Mouse (Mus musculus): Measurements from ENCODE around the gene Bco2.

The Bco2 gene

GRCm38 (mm10) chr9:50561145-50561917 is 6.3 kb upstream of the Bco2 start, which contains the start of gene Tex12:
Gene Tex12 (minus strand): TSS chr9:50561325.
- DNase-seq (ENCODE audit: low read depth, low spot score): no peak

GRCm38 (mm10) chr9:50554241-50555093 is 514 bp downstream of the Bco2 start, which contains the start of gene Il18:
Gene Il18 (plus strand): TSS chr9:50554827.
- no peak for DNase-seq (ENCODE audit: low read depth, low spot score)

GRCm38 (mm10) chr9:50553547-50553946 is 1.4 kb downstream of the Bco2 start:
- no peak for DNase-seq (ENCODE audit: low read depth, low spot score)

GRCm38 (mm10) chr9:50552206-50552605 is 2.8 kb downstream of the Bco2 start:
- DNase-seq (ENCODE audit: low read depth, low spot score): no peak

DNA sequence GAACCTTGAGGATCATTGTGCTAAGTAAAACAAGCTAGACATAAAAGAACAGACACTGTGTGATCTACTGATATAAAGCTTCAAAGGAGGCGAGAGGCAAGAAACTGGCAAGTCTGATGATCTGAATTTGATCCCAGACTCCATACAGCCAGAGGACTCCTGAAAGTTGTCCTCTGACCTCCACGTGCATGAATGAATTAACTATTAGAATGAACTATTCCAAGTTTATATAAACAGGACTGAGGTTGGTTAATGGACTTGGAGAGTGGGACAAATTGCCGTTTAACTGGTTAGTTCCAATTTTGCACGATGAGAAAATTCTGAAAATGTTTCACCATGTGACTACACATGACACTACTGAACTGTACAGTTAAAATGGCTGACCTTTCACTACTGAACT is 6.0 kb downstream of the Bco2 start:
- DNase-seq (ENCODE audit: low read depth, low spot score): no peak

- no peak for DNase-seq (ENCODE audit: low read depth, low spot score)
Observed at GRCm38 (mm10) chr9:50547859-50548478, 7.0 kb downstream of the Bco2 start.

DNA sequence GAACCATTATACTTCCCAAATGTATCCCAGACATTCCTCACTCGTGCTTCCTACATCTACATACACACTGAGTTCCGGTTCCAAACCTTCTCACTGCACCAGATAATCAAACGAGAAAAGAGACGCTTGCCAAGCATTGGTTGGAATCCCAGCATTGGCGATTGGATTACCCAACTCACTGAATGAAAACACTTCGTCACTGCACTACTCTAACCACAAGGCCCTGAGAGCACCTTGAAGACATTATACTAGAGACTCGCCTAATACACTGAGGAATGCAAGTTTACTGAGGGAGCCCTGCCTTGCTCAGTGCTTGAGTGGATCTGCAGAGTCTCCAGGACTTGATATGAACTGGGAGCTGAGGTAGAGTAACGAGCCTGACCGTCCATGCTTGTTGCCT is 12.6 kb downstream of the Bco2 start:
- DNase-seq (ENCODE audit: low read depth, low spot score): no peak

DNA sequence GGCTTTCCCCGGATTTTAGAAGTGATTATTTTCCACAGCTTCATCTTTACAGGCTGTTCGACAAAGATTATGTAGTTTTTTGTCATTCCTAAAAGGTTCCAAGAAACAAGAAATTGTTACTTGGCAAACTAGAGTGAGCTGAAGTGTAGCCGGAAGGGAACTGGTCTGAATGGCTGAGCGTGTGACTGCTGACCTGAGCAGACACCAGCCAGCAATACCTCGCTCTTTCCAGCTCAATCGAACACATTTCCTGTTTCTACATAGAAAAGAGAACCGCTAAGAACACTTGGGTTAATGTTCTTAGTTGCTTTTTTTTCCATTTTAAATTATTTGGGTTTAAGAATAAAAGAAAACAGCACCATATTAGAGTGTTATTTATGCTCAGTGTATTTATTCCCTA is 14.8 kb downstream of the Bco2 start:
- DNase-seq (ENCODE audit: low read depth, low spot score): no peak

DNA sequence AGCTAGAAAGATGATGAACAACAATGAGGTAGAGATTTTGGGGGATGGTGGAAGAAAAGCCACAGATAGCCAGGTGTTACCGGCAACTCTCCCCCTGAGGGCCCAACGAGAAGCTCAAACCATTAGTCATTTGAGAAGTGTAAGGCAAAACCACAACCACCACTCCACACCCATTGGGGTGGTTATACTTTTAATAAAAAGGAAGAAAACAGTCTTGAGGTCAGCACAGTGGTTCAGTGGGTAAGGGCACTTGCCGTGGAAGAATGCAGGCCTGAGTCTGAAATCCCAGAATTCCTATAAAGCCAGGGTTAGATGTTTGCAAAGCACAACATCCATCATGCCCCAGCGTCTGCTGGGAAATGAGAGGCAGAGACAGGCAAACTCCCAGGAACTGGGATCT is 17.7 kb downstream of the Bco2 start:
- no peak for DNase-seq (ENCODE audit: low read depth, low spot score)

DNA sequence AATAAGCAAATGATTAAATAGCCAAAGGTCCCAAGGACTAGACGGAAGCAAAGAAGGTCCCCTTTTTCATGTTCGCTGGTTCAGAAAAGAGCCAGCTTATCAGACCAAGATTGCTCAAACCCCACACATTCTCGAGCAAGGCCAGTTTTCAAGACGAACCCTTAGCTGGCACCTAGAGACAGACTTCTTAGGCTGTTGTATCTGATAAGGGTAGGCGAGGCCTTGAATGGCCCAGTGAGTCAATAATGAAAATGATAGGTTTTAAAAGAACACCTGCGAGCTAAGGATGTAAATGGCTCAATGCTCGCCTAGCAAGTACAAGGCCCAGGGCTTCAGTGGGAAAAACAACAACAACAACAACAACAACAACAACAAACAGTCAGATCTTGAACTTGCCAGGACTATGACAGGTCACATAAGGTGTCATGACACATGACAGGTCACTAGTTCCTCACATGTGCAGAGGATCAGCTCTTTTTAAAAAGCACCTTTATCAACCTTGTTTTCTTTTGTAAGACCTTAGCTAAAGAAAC is 18.3 kb downstream of the Bco2 start:
- no peak for DNase-seq (ENCODE audit: low read depth, low spot score)

DNA sequence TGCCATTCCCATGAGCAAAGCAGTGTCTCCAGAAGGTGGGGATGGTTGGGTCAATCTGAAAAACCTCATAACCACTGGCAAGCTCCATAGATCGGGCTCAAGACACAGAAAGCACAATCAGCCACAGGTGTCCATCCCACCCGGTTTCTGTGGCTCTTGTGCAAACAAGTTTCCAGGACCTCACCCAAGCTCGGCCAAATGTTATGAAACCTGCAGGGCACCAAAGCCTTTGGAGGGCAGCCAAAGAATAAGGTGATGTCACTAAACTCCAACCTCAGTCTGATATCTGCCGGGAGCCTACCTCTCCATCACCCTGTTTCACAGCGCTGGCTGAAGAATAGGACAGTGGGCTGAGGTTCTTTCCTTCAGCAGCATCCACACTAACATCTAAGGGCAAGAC is 19.1 kb downstream of the Bco2 start:
- DNase-seq (ENCODE audit: low read depth, low spot score): no peak

DNA sequence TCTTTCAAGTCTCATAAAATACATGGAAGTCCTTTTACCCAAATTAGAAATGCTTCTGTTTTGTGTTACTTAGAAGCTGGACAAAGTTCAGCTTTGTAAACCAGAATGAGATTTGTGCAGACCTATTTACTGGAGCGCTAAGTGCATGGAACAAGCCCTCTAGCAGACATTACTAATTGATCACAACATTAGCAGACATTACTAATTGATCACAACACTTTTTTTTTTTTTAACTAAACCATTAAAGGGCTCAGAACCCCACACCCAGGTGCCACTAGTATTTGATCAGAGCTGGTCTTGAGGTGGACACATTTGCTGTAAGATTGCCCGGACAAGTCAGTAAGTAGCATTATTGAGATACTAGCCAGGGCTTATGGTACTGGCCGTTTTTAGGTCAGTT is 21.2 kb downstream of the Bco2 start:
- no peak for DNase-seq (ENCODE audit: low read depth, low spot score)

DNA sequence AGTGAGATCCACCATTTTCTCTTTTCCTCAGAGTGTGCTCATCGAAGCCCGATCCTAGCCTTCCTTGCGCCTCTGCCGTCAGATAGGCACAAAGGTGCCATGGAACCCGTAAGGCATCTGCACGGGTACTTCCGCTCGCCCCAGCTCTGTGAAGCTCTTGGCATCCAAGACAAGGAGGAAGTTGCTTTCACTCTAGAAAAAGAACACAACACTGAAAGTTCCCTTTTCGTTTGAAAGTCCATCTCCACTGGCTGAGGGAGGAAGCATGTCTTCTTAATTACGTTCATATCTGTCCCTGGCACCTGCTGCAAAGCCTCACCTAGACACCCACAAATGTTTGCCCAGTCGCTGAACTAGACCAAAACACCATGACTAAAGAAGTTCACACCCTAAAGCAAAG is 21.7 kb downstream of the Bco2 start:
- no peak for DNase-seq (ENCODE audit: low read depth, low spot score)

- DNase-seq (ENCODE audit: low read depth, low spot score): peak; percentile 31
Observed at GRCm38 (mm10) chr9:50530890-50531289, 24.1 kb downstream of the Bco2 start.

DNA sequence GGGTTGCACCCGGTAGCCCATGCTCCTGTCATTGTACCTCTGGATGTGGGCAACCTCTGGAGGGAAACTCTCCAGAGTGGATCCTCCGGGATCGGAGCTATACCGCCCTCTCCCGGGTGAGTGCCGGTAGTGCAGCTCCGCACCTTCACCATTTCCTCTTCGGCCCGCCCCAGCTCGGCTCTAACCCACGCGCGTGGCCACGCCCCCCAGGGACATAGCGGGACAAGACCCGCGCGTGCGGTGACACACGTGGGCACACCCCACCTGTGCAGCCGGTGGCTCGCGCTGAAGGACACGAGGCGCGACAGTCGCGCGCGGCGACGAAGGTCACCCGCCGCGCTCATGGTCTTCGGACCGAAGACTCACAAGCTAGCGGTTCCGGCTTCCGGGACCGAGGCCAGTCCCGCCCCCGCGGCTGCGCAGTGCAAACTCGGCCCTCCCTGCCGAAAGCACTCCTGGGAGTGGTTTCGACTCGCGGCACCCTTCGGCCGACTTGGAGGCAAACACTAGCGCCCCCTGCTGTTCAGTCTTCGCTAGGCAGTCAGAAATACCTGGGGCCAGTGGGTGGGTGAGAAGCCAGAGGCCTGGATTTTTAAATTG is 26.6 kb downstream of the Bco2 start, which contains the start of gene Pts:
Gene Pts (minus strand): TSS at position 432 of the 600 bp plus-strand sequence.
- DNase-seq (ENCODE audit: low read depth, low spot score): peak; percentile 97

DNA sequence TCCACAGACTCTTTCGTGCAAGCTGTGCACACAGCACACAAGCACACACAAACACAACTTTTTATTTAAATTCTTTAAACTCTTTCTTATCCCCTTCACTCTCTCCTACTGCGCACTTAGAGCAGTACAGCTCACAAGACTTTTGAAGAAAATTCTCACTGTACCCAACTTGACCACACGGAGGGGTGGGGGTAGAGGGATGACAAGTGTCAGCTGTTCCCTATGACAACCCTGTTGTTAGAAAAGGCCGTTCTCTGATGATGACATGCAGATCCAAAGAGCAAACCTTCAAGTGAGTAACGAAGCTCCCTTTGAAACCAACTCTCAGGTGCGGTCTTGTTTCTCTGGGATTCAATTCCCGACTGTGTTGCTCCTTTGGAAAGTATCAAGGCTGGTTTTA is 27.1 kb downstream of the Bco2 start:
- no peak for DNase-seq (ENCODE audit: low read depth, low spot score)

- DNase-seq (ENCODE audit: low read depth, low spot score): no peak
Observed at GRCm38 (mm10) chr9:50525585-50525984, 29.4 kb downstream of the Bco2 start.

DNA sequence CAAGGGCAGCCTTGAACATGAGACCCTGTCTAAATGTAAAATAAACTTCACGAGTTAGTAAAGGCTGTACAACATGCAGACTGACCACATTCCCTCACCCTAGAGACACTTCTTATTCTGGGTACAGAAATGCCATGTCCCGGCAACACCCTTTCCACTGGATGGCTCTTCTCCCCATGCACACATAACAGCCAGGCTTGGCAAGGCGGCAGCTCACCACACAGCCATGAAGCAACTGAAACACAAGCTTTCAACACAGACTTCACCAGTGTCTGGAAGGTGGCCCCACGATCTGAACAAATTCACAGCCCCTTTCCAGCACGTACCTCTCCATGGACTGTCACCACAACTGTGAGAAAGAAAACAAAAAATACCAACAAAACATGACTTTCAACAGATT is 30.0 kb downstream of the Bco2 start:
- DNase-seq (ENCODE audit: low read depth, low spot score): no peak

GRCm38 (mm10) chr9:50522574-50522973 is 32.4 kb downstream of the Bco2 start:
- DNase-seq (ENCODE audit: low read depth, low spot score): no peak

- no peak for DNase-seq (ENCODE audit: low read depth, low spot score)
Observed at GRCm38 (mm10) chr9:50521562-50521961, 33.4 kb downstream of the Bco2 start.

DNA sequence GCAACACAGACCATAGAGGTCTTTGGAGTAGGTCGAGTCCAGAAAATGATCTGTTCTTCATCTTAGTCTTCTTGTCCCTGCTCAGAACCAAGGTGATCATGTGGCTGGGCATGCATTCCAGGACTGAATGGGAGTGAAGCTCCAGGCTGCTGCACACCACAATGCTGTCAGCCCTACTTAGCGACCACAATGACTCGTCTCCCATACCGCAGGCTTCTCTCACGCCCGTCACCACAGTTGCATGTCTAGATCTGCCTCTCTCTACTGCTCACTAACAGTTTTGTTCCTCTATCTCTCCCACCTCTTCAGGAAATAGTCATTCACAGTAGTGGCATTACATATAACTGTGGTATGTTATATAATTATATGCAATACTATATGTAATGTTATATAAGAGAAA is 34.2 kb downstream of the Bco2 start:
- DNase-seq (ENCODE audit: low read depth, low spot score): no peak

DNA sequence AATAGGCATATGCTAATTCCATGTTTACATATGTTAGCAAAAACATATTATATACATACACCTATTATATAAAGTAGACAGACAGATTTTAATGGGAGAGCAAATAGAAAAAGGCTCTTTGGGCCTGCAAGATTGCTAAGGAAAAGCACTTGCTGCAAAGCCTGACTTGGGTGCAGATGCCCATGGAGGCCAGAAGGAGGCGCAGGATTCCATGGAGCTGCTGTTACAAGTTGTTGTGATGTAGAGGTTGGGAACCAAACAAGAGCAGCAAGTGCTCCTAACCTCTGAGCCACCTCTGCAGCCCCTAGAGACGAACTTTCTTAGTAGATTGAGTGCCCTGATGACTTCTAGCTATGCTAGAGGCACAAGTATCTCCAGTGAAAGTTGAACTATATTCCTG is 36.2 kb downstream of the Bco2 start:
- no peak for DNase-seq (ENCODE audit: low read depth, low spot score)
